Mouse (Mus musculus) midbrain, embryonic 11.5 days (tissue): ENCODE measurements around the gene B230118H07Rik. TPM values are rescaled to one million over a fixed set of nuclear protein-coding genes. Genes with fewer than 3 reads are reported as not detected.

Source experiments
- ATAC-seq: fragments of 200-750 bp; cut with Nextera tagmentation; 2 replicates; pipeline ENCODE4 v1.8.0; 2017; ENCODE audit warnings: moderate TSS enrichment, moderate library complexity; ENCODE audit not compliant: low FRiP score
- DNase-seq: peaks from one replicate; pipeline ENCODE4 v3.0.0; 2015; ENCODE audit warnings: low spot score; ENCODE audit errors: missing footprints
- H3K27ac ChIP-seq: fragments of 300-500 bp; sonication (generic); 2 replicates; pipeline ENCODE4 v1.5.1; 2014; ENCODE audit warnings: low read depth, low read length
- H3K27me3 ChIP-seq: fragments of 300-500 bp; sonication (generic); 2 replicates; pipeline ENCODE4 v1.6.1; 2014; ENCODE audit warnings: mild to moderate bottlenecking, low read length, moderate library complexity, mixed read lengths; ENCODE audit not compliant: control insufficient read depth, insufficient read depth
- H3K36me3 ChIP-seq: fragments of 300-500 bp; sonication (generic); 2 replicates; pipeline ENCODE4 v1.6.1; 2014; ENCODE audit warnings: mild to moderate bottlenecking, low read length, moderate library complexity, mixed read lengths; ENCODE audit not compliant: control insufficient read depth, insufficient read depth
- H3K4me1 ChIP-seq: fragments of 300-500 bp; sonication (generic); 2 replicates; pipeline ENCODE4 v1.6.1; 2014; ENCODE audit warnings: low read length; ENCODE audit not compliant: control insufficient read depth, insufficient read depth
- H3K4me2 ChIP-seq: fragments of 300-500 bp; sonication (generic); 2 replicates; pipeline ENCODE4 v1.6.1; 2014; ENCODE audit warnings: mild to moderate bottlenecking, moderate library complexity
- H3K4me3 ChIP-seq: fragments of 300-500 bp; sonication (generic); 2 replicates; pipeline ENCODE4 v1.5.1; 2014; ENCODE audit warnings: low read depth, low read length
- H3K9ac ChIP-seq: fragments of 300-500 bp; sonication (generic); 2 replicates; pipeline ENCODE4 v1.6.1; 2014; ENCODE audit warnings: low read length
- H3K9me3 ChIP-seq: fragments of 300-500 bp; sonication (generic); 2 replicates; pipeline ENCODE4 v1.6.1; 2016; ENCODE audit warnings: low read length; ENCODE audit not compliant: control insufficient read depth
- WGBS: fragments of 180-500 bp; shearing (Covaris S2); extraction: QIAGEN DNeasy Blood & Tissue Kit; methylation state at CpG from one replicate; pipeline ENCODE4 v1.1.7; 2014; 5-methylcytosine and 5-hydroxymethylcytosine counted together
- polyA plus RNA-seq: library from polyadenylated mRNA; unstranded; fragments of >200 nt; fragmentation: Nextera tagmentation; extraction: Ambion mirVana; gene quantifications from 2 replicates; pipeline ENCODE4 v1.2.1, GENCODE M21; 2014

The B230118H07Rik gene
- polyA plus RNA-seq, 1 experiment from 2014 or later = 67.8 TPM

DNA sequence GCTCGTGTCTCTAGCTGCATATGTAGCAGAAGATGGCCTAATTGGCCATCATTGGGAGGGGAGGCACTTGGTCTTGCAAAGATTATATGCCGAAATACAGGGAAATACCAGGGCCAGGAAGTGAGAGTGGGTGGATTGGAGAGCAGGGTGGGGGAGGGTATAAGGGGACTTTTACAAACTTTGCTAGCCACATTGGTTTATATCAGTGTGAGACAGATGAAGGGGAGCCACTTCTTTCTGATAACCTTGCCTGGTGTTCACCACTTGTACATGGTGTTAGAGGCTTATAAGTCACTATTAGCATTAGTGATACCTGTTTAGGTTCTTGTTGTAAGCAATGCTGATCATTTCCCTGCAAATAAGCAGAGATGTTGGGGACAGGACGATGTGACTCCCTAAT, 68.4 kb downstream of the B230118H07Rik start:
- Histone ChIP-seq H3K27ac (no peak overlapping the region), H3K4me3 (no peak overlapping the region), H3K4me2 (no peak overlapping the region), H3K4me1 (no peaks in the 10 kb centered on the region), H3K9ac (no peak overlapping the region), H3K9me3 (no peaks in the 10 kb centered on the region), H3K27me3 (no peaks in the 10 kb centered on the region), H3K36me3 (no peaks in the 10 kb centered on the region)
- DNase-seq (no peak), ATAC-seq (no peak)
- WGBS = 89% methylated on average over 3 of the region's 3 CpGs

- H3K9me3 ChIP-seq = no peaks in the 10 kb centered on the region
- H3K27me3 ChIP-seq = no peaks in the 10 kb centered on the region
- DNase-seq = no peak
- WGBS = 66% methylated on average over 1 of the region's 1 CpGs
- ATAC-seq = no peak
- no peak overlapping the region for H3K4me3 ChIP-seq
- no peaks in the 10 kb centered on the region for H3K36me3 ChIP-seq
- H3K4me2 ChIP-seq = no peak overlapping the region
- H3K27ac ChIP-seq = no peak overlapping the region
- no peaks in the 10 kb centered on the region for H3K4me1 ChIP-seq
- no peak overlapping the region for H3K9ac ChIP-seq
Observed at GRCm38 (mm10) chr2:101580428-101580827, 68.9 kb downstream of the B230118H07Rik start.

DNA sequence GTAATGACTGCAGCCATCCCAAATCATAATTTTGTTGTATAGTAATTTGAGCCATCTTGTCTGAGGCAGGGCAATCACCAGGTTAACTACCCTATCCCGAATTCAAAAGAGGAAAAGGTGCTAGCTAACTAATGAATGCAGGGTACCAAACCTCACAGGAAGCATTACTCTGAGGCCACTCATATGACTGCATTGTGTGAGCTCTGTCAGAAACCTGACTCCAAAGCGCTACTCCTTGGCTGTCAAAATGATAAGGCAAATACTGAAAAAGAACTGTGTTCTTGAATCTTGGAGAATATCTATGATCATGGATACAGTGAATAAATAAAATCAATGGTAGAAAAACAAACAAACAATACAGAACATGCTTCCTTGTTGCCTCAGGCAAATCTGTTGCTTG, 69.3 kb downstream of the B230118H07Rik start:
- WGBS = 80% methylated on average over 2 of the region's 2 CpGs

DNA sequence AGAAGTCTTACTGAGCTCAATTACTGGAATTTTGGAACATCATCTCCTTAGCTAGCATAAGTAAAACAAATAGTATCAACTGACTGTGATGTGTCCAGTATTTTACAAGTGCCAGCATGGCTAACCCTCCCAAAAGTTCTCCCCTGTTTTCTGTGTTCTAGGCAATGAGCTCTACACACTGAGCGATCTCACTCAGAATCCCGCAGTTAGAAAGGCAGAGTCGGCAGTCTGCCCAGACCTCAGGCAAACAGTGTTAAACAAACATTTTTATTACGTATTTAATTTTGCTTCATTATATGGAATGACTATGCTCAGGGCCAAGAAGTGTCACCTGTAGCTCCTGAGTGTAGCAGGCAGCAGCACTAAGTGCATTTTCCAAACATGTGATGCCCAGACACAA, 72.1 kb downstream of the B230118H07Rik start:
- no peak for ATAC-seq
- no peaks in the 10 kb centered on the region for H3K9me3 ChIP-seq
- H3K9ac ChIP-seq = no peak overlapping the region
- no peaks in the 10 kb centered on the region for H3K27me3 ChIP-seq
- 91% methylated on average over 4 of the region's 4 CpGs for WGBS
- no peak overlapping the region for H3K4me3 ChIP-seq
- no peaks in the 10 kb centered on the region for H3K36me3 ChIP-seq
- DNase-seq = no peak
- H3K4me1 ChIP-seq = no peaks in the 10 kb centered on the region
- no peak overlapping the region for H3K27ac ChIP-seq
- H3K4me2 ChIP-seq = no peak overlapping the region

More for the DNA sequence above, 69.3 kb downstream of the B230118H07Rik start:
- Histone ChIP-seq H3K9ac (no peak overlapping the region), H3K27me3 (no peaks in the 10 kb centered on the region), H3K36me3 (no peaks in the 10 kb centered on the region), H3K27ac (no peak overlapping the region), H3K4me1 (no peaks in the 10 kb centered on the region), H3K4me2 (no peak overlapping the region), H3K4me3 (no peak overlapping the region), H3K9me3 (no peaks in the 10 kb centered on the region)
- ATAC-seq (no peak), DNase-seq (no peak)

DNA sequence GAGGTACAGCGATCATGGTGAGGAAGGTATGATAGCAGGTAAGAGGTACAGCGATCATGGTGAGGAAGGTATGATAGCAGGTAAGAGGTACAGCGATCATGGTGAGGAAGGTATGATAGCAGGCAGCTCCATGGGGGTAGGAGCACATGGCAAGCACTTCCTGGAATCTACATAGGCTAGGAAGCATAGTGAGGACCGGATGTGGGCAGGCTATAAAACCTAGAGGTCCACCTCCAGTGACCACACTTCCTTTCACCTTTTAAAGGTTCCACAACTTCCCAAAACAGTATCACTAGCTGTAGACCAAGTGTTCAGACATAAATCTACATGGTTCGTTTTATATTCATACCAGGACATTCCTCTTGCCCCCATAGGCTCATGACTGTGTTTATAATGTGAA, 80.1 kb downstream of the B230118H07Rik start:
- Histone ChIP-seq H3K27me3 (no peaks in the 10 kb centered on the region), H3K9ac (no peak overlapping the region), H3K4me2 (no peak overlapping the region), H3K9me3 (no peaks in the 10 kb centered on the region), H3K4me3 (no peak overlapping the region), H3K4me1 (no peaks in the 10 kb centered on the region), H3K36me3 (no peaks in the 10 kb centered on the region), H3K27ac (no peak overlapping the region)
- ATAC-seq (no peak), DNase-seq (no peak)
- 84% methylated on average over 4 of the region's 5 CpGs for WGBS

DNA sequence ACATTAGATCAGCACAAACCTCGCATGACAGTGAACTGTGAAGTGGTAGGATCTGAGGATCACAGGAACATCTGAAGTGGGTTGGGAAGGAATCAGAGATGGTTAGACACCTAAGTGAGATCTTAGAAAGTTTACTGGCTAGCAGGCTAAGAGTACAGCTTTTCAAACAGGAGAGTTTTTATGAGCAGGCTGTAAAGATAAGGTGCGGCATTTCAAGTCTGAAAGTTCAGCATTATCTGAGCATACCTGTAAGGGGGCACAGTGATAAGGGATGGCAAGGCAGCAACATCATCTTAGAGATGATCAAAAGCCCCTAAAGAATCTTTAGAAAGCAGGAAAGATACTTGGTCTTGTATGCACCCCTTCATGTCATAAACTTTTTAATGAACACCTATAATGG, 81.8 kb downstream of the B230118H07Rik start:
- no peaks in the 10 kb centered on the region for H3K36me3 ChIP-seq
- no peaks in the 10 kb centered on the region for H3K9me3 ChIP-seq
- H3K4me1 ChIP-seq = no peaks in the 10 kb centered on the region
- no peak overlapping the region for H3K27ac ChIP-seq
- no peak overlapping the region for H3K9ac ChIP-seq
- H3K4me2 ChIP-seq = no peak overlapping the region
- no peak for ATAC-seq
- DNase-seq = no peak
- no peak overlapping the region for H3K4me3 ChIP-seq
- WGBS = 90% methylated on average over 2 of the region's 2 CpGs
- no peaks in the 10 kb centered on the region for H3K27me3 ChIP-seq

DNA sequence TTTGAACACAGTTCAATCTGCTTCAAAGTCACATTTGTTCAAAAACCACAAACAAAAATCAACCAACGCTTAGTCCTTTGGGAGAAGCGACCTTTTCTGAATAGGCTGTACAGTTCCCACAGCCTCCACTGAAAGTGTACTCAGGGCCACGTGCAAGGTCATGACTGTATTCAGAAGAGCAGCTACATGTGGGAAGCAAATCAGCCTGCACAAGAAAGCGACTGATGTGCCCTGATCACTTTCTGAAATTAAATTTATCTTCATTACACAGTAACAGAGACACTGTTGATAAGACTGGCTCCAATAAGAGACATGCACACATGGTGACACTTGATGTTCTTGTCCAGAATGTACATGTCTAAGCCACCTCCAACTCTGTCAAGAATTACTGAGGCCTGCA, 85.6 kb downstream of the B230118H07Rik start:
- Histone ChIP-seq H3K4me3 (no peak overlapping the region), H3K27ac (no peak overlapping the region), H3K27me3 (no peaks in the 10 kb centered on the region), H3K4me2 (no peak overlapping the region), H3K4me1 (no peaks in the 10 kb centered on the region), H3K9me3 (no peaks in the 10 kb centered on the region), H3K36me3 (no peaks in the 10 kb centered on the region), H3K9ac (no peak overlapping the region)
- 81% methylated on average over 4 of the region's 4 CpGs for WGBS
- ATAC-seq (no peak), DNase-seq (no peak)

GRCm38 (mm10) chr2:101563206-101563605, 86.1 kb downstream of the B230118H07Rik start:
- H3K4me3 ChIP-seq = no peak overlapping the region
- H3K4me1 ChIP-seq = no peaks in the 10 kb centered on the region
- no peak overlapping the region for H3K27ac ChIP-seq
- WGBS = 82% methylated on average over 6 of the region's 6 CpGs
- ATAC-seq (no peak), DNase-seq (no peak)
- H3K27me3 ChIP-seq = no peaks in the 10 kb centered on the region
- H3K36me3 ChIP-seq = no peaks in the 10 kb centered on the region
- H3K9ac ChIP-seq = no peak overlapping the region
- no peak overlapping the region for H3K4me2 ChIP-seq
- H3K9me3 ChIP-seq = no peaks in the 10 kb centered on the region

DNA sequence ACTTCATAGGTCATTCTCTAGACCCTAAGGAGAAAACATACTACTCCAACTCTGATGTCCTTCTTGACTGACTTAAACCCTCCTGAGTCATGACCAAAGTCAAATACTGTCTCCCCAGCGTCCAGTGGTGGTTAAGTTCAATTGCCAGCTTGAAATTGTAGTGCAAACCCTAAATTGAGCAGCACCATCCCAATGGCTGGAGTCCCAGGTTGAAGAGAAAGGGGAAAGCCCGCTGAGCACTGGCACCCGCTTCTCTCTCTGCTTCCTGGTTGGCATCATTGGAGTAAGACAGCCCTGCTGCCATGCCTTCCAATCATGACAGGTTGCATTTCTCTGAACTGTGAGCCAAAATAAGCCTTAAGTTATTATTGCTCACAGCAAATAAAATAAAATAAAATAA, 89.9 kb downstream of the B230118H07Rik start:
- H3K4me2 ChIP-seq = no peak overlapping the region
- H3K9ac ChIP-seq = no peak overlapping the region
- H3K4me1 ChIP-seq = no peaks in the 10 kb centered on the region
- H3K36me3 ChIP-seq = no peaks in the 10 kb centered on the region
- H3K27me3 ChIP-seq = no peaks in the 10 kb centered on the region
- ATAC-seq (no peak), DNase-seq (no peak)
- H3K9me3 ChIP-seq = no peaks in the 10 kb centered on the region
- H3K27ac ChIP-seq = no peak overlapping the region
- H3K4me3 ChIP-seq = no peak overlapping the region
- WGBS = 96% methylated on average over 3 of the region's 3 CpGs

DNA sequence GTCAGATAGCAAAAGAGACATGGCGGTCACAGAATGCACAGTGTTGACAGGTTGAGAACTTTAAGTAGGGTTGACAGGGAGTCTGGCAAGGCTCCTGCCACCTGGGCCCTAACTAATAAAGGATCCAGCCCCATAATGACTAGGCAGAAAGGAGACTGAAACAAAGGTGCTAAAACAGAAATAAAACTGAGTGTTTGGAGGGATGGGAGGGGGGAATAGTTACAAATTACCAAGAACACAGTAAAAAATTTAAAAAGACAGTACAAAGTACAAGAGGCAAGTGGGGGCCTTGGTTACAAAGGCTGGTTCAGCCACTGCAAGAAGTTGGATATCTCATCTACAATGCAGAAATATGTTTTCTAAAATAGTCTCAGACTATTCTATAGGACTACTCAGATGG, 93.4 kb downstream of the B230118H07Rik start:
- H3K27me3 ChIP-seq = no peaks in the 10 kb centered on the region

More for the DNA sequence above, 93.4 kb downstream of the B230118H07Rik start:
- Histone ChIP-seq H3K27ac (no peak overlapping the region), H3K9me3 (no peaks in the 10 kb centered on the region), H3K4me1 (no peaks in the 10 kb centered on the region), H3K9ac (no peak overlapping the region), H3K4me2 (no peak overlapping the region), H3K36me3 (no peaks in the 10 kb centered on the region), H3K4me3 (no peak overlapping the region)
- WGBS = 98% methylated on average over 1 of the region's 1 CpGs
- DNase-seq (no peak), ATAC-seq (no peak)
